In genomic region chr8:70721601-70722000, GRCm38 (mm10) we compare ENCODE assay signal across 28 mouse cellular contexts. TPM values are rescaled to one million over a fixed set of nuclear protein-coding genes. Genes with fewer than 3 reads are reported as not detected.
DNase-seq lines count a peak whose midpoint lies in the region; ATAC-seq and TF ChIP-seq lines count a peak whose summit lies in the region.
"Had no signal": no experiment of that assay in that cellular context is flagged by ENCODE, and none has a peak within 500 bp of the region (broad histone marks: within the 10 kb centered on the region; RNA-seq: fewer than 3 reads in every experiment).

No protein-coding gene starts in this region.

- no peak for TF ChIP-seq CTCF in gastrocnemius, adult 2 months (IDR thresholded peaks at IDR 0.05)

- 0 out of 2 replicates have a peak overlapping the region, but pooled peaks have one; percentile 26 for H3K9ac ChIP-seq in kidney, embryonic 16.5 days (replicated peaks; ENCODE audit: low read length)
- 0 out of 2 replicates have a peak overlapping the region, but pooled peaks have one; percentile 6 for H3K9ac ChIP-seq in midbrain, embryonic 12.5 days (replicated peaks)
- no peak overlapping the region for H3K9ac ChIP-seq in midbrain, embryonic 14.5 days (replicated peaks; ENCODE audit: low read length)
- H3K9ac ChIP-seq: heart, embryonic 15.5 days; hindbrain, embryonic 15.5 days; liver, embryonic 12.5 days; neural tube, embryonic 15.5 days had no signal

- no peak overlapping the region for H3K27ac ChIP-seq in gastrocnemius, adult 2 months
- no peak overlapping the region for H3K27ac ChIP-seq in kidney, embryonic 16.5 days (ENCODE audit: low read length)
- H3K27ac ChIP-seq in midbrain, embryonic 12.5 days (replicated peaks), result no peak overlapping the region
- no peak overlapping the region for H3K27ac ChIP-seq in midbrain, embryonic 14.5 days (replicated peaks; ENCODE audit: low read depth, low read length)
- H3K27ac ChIP-seq: heart, embryonic 15.5 days; hindbrain, embryonic 15.5 days; liver, embryonic 12.5 days; neural tube, embryonic 15.5 days had no signal

- no peak overlapping the region for H3K4me3 ChIP-seq in gastrocnemius, adult 2 months
- no peak overlapping the region for H3K4me3 ChIP-seq in kidney, embryonic 16.5 days (ENCODE audit: low read length)
- H3K4me3 ChIP-seq in midbrain, embryonic 12.5 days, result no peak overlapping the region
- H3K4me3 ChIP-seq in midbrain, embryonic 14.5 days (replicated peaks; ENCODE audit: low read depth, low read length), result no peak overlapping the region
- H3K4me3 ChIP-seq: heart, embryonic 15.5 days; hindbrain, embryonic 15.5 days; liver, embryonic 12.5 days; neural tube, embryonic 15.5 days had no signal

- H3K9me3 ChIP-seq in kidney, embryonic 16.5 days (ENCODE audit: low read length), result no peaks in the 10 kb centered on the region
- H3K9me3 ChIP-seq in midbrain, embryonic 12.5 days, result no peaks in the 10 kb centered on the region
- H3K9me3 ChIP-seq in midbrain, embryonic 14.5 days (ENCODE audit: control insufficient read depth, low read length), result no peaks in the 10 kb centered on the region
- H3K9me3 ChIP-seq: G1E; heart, embryonic 15.5 days; hindbrain, embryonic 15.5 days; liver, embryonic 12.5 days; neural tube, embryonic 15.5 days had no signal

- H3K4me2 ChIP-seq in kidney, embryonic 16.5 days (replicated peaks; ENCODE audit: low read depth, low read length), result no peak overlapping the region
- H3K4me2 ChIP-seq in midbrain, embryonic 12.5 days (replicated peaks), result no peak overlapping the region
- no peak overlapping the region for H3K4me2 ChIP-seq in midbrain, embryonic 14.5 days (ENCODE audit: low read length)
- H3K4me2 ChIP-seq: heart, embryonic 15.5 days; hindbrain, embryonic 15.5 days; liver, embryonic 12.5 days; neural tube, embryonic 15.5 days had no signal

- no peak for ATAC-seq in kidney, embryonic 16.5 days (ENCODE audit: low FRiP score, low TSS enrichment)
- ATAC-seq in midbrain, embryonic 12.5 days (ENCODE audit: low FRiP score, low read depth), result no peak
- no peak for ATAC-seq in midbrain, embryonic 14.5 days (ENCODE audit: low FRiP score, low TSS enrichment)
- ATAC-seq: forebrain, embryonic 14.5 days; liver, embryonic 12.5 days; Patski had no signal

- no peaks in the 10 kb centered on the region for H3K27me3 ChIP-seq in kidney, embryonic 16.5 days (ENCODE audit: insufficient read depth, low read length)
- peaks cover 24% of the 10 kb centered on the region for H3K27me3 ChIP-seq in midbrain, embryonic 12.5 days
- H3K27me3 ChIP-seq in midbrain, embryonic 14.5 days (ENCODE audit: control insufficient read depth, insufficient read depth, low read length), result no peaks in the 10 kb centered on the region
- H3K27me3 ChIP-seq: hindbrain, embryonic 15.5 days; Patski had no signal

- H3K36me3 ChIP-seq in kidney, embryonic 16.5 days (ENCODE audit: insufficient read depth, low read length), result no peaks in the 10 kb centered on the region
- no peaks in the 10 kb centered on the region for H3K36me3 ChIP-seq in midbrain, embryonic 12.5 days
- no peaks in the 10 kb centered on the region for H3K36me3 ChIP-seq in midbrain, embryonic 14.5 days (ENCODE audit: control insufficient read depth, insufficient read depth, low read length)
- H3K36me3 ChIP-seq: G1E; heart, embryonic 15.5 days; hindbrain, embryonic 15.5 days; liver, embryonic 12.5 days; neural tube, embryonic 15.5 days had no signal

- 85% methylated on average over 8 of the region's 8 CpGs for WGBS in kidney, embryonic 16.5 days
- 85% methylated on average over 8 of the region's 8 CpGs for WGBS in midbrain, embryonic 12.5 days
- WGBS in midbrain, embryonic 14.5 days, result 84% methylated on average over 8 of the region's 8 CpGs

- peak; percentile 23 for DNase-seq in gastrocnemius, adult 2 months
- no peak for DNase-seq in gastrocnemius, postnatal 4 days (ENCODE audit: low spot score in 2 of 2)
- DNase-seq in kidney, adult 9 months, result no peak
- no peak for DNase-seq in midbrain, embryonic 14.5 days
- DNase-seq: adrenal gland, postnatal 36 days; B cell, adult 2 months; gastrocnemius, postnatal 25 days; heart, postnatal 36 days; left cerebral cortex, postnatal 4 days; lung, adult 18-20 months; right cerebral cortex, adult 18-20 months had no signal

- intact Hi-C loops in gastrocnemius, adult 2 months (cut with DNase I), result loop anchor here (2.0 kb wide), 2 partner anchors 31 to 119 kb away; no protein-coding TSS in a partner anchor

- peaks cover 18% of the 10 kb centered on the region for H3K4me1 ChIP-seq in kidney, embryonic 16.5 days (ENCODE audit: insufficient read depth, low read length)
- 0 out of 2 replicates have a peak, but pooled peaks cover 3% of the 10 kb centered on the region for H3K4me1 ChIP-seq in midbrain, embryonic 12.5 days
- no peaks in the 10 kb centered on the region for H3K4me1 ChIP-seq in midbrain, embryonic 14.5 days (ENCODE audit: control insufficient read depth, insufficient read depth, low read length)
- H3K4me1 ChIP-seq: heart, embryonic 15.5 days; hindbrain, embryonic 15.5 days; neural tube, embryonic 15.5 days had no signal

RNA-seq across cellular contexts. Expression of gene Pde4c, which starts 1.9 kb away (rescaled TPM):
- 1 to 10 TPM; 2.4 to 3.0 TPM for total RNA-seq in gastrocnemius, adult 2 months (2021)
- total RNA-seq in gastrocnemius, postnatal 4 days (2021), result 1 to 10 TPM; 1.4 to 1.5 TPM
- polyA plus RNA-seq in kidney, embryonic 16.5 days (2015; fragmentation: Nextera tagmentation; extraction: Ambion mirVana), result 8.8 and 11.6 TPM in 2 replicates
- polyA plus RNA-seq in midbrain, embryonic 12.5 days (2016; fragmentation: Nextera tagmentation; extraction: Ambion mirVana), result 0.15 and 0.39 TPM in 2 replicates
- 0.24 TPM in 1 of 2 replicates, not detected in the other for polyA plus RNA-seq in midbrain, embryonic 14.5 days (2014; fragmentation: Nextera tagmentation; extraction: Ambion mirVana)
- polyA plus RNA-seq: forebrain, embryonic 14.5 days had no signal

RNA-seq across cellular contexts. Expression of gene Gm3336, which starts 3.3 kb away (rescaled TPM):
- total RNA-seq in gastrocnemius, adult 2 months (2021), result not detected
- total RNA-seq in gastrocnemius, postnatal 4 days (2021), result not detected
- 0.52 and 0.76 TPM in 2 replicates for polyA plus RNA-seq in kidney, embryonic 16.5 days (2015; fragmentation: Nextera tagmentation; extraction: Ambion mirVana)
- polyA plus RNA-seq in midbrain, embryonic 12.5 days (2016; fragmentation: Nextera tagmentation; extraction: Ambion mirVana), result not detected in 2 replicates
- not detected in 2 replicates for polyA plus RNA-seq in midbrain, embryonic 14.5 days (2014; fragmentation: Nextera tagmentation; extraction: Ambion mirVana)
- total RNA-seq: adrenal gland, postnatal 36 days; gastrocnemius, postnatal 25 days; heart, adult 8-10 months; heart, postnatal 36 days; layer of hippocampus, adult 18-20 months; layer of hippocampus, postnatal 14 days; left cerebral cortex, adult 8-10 months; left cerebral cortex, postnatal 4 days; megakaryocyte-erythroid progenitor cell, adult 5-6 weeks had no signal
- polyA plus RNA-seq: embryonic facial prominence, embryonic 14.5 days; forebrain, embryonic 14.5 days; heart, embryonic 15.5 days; hindbrain, embryonic 15.5 days; liver, embryonic 12.5 days; neural tube, embryonic 15.5 days had no signal

RNA-seq across cellular contexts. Expression of gene Iqcn, which starts 18.3 kb away (rescaled TPM):
- total RNA-seq in gastrocnemius, adult 2 months (2021), result not detected
- not detected for total RNA-seq in gastrocnemius, postnatal 4 days (2021)
- polyA plus RNA-seq in kidney, embryonic 16.5 days (2015; fragmentation: Nextera tagmentation; extraction: Ambion mirVana), result 0.04 and 0.06 TPM in 2 replicates
- polyA plus RNA-seq in midbrain, embryonic 12.5 days (2016; fragmentation: Nextera tagmentation; extraction: Ambion mirVana), result 0.04 TPM in 1 of 2 replicates, not detected in the other
- polyA plus RNA-seq in midbrain, embryonic 14.5 days (2014; fragmentation: Nextera tagmentation; extraction: Ambion mirVana), result 0.05 TPM in 2 replicates
- total RNA-seq: adrenal gland, postnatal 36 days; CH12.LX; gastrocnemius, postnatal 25 days; megakaryocyte-erythroid progenitor cell, adult 5-6 weeks had no signal
- polyA plus RNA-seq: embryonic facial prominence, embryonic 14.5 days; G1E; liver, embryonic 12.5 days; stomach, embryonic 16.5 days had no signal

RNA-seq across cellular contexts. Expression of gene Jund, which starts 22.9 kb away (rescaled TPM):
- total RNA-seq in gastrocnemius, adult 2 months (2021), result 10 to 100 TPM; 35.5 to 54.5 TPM
- 100 to 1,000 TPM; 201 to 228 TPM for total RNA-seq in gastrocnemius, postnatal 4 days (2021)
- 42.1 and 47.4 TPM in 2 replicates for polyA plus RNA-seq in kidney, embryonic 16.5 days (2015; fragmentation: Nextera tagmentation; extraction: Ambion mirVana)
- 206 and 213 TPM in 2 replicates for polyA plus RNA-seq in midbrain, embryonic 12.5 days (2016; fragmentation: Nextera tagmentation; extraction: Ambion mirVana)
- polyA plus RNA-seq in midbrain, embryonic 14.5 days (2014; fragmentation: Nextera tagmentation; extraction: Ambion mirVana), result 104 and 119 TPM in 2 replicates

RNA-seq across cellular contexts. Expression of gene Rab3a, which starts 32.9 kb away (rescaled TPM):
- 10 to 100 TPM; 31.9 to 39.8 TPM for total RNA-seq in gastrocnemius, adult 2 months (2021)
- 10 to 100 TPM; 41.0 to 44.4 TPM for total RNA-seq in gastrocnemius, postnatal 4 days (2021)
- polyA plus RNA-seq in kidney, embryonic 16.5 days (2015; fragmentation: Nextera tagmentation; extraction: Ambion mirVana), result 20.9 and 22.0 TPM in 2 replicates
- 98.9 and 102 TPM in 2 replicates for polyA plus RNA-seq in midbrain, embryonic 12.5 days (2016; fragmentation: Nextera tagmentation; extraction: Ambion mirVana)
- polyA plus RNA-seq in midbrain, embryonic 14.5 days (2014; fragmentation: Nextera tagmentation; extraction: Ambion mirVana), result 407 and 464 TPM in 2 replicates
